Mouse (Mus musculus) megakaryocyte, embryonic 14.5 days (primary cell): ENCODE measurements around the gene Arhgap27.

Experiments
- FLI1 ChIP-seq: IDR thresholded peaks from 2 replicates; pipeline ENCODE4 v1.6.1; 2012; ENCODE audit warnings: low read length, inconsistent platforms, mixed read lengths
- GATA1 ChIP-seq: IDR thresholded peaks from 3 replicates; pipeline ENCODE4 v1.6.1; 2012; ENCODE audit warnings: mixed read lengths, low read length, inconsistent platforms, borderline replicate concordance

DNA sequence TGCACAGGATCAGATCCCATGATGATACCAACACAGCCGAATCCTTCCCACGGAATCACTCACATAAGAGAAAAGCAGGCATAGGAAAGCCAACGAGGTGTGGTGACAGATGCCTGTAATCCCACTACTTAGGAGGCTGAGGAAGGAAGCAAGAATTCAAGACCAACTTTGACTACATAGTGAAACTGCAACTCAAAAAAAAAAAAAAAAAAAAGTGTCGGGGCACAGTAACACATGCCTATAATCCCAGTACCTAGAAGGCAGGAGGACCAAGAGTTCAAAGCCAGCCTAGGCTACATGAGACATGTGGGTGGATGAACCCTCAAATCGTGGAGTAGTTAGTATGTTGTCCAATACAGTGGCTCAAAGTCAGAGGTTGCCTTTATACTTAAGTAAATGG, 12.3 kb upstream of the Arhgap27 start:
- TF ChIP-seq GATA1 (no peak), FLI1 (no peak)
